Mouse (Mus musculus) liver, embryonic 12.5 days (tissue): Measurements from ENCODE around the gene Knl1. TPM values are rescaled to one million over a fixed set of nuclear protein-coding genes. Genes with fewer than 3 reads are reported as not detected.
A peak's percentile ranks its signal among the peaks of the same experiment; 100 is the strongest.

Experiments
- ATAC-seq: fragments of 200-750 bp; cut with Nextera tagmentation; 2 replicates; pipeline ENCODE4 v1.8.0; 2017; ENCODE audit warnings: moderate number of reproducible peaks, mild to moderate bottlenecking, moderate library complexity
- H3K27ac ChIP-seq: fragments of 300-500 bp; sonication (generic); 2 replicates; pipeline ENCODE4 v1.5.1; 2016; ENCODE audit warnings: mild to moderate bottlenecking
- H3K27me3 ChIP-seq: fragments of 300-500 bp; sonication (generic); replicated peaks from 2 replicates; pipeline ENCODE4 v1.6.1; 2016; ENCODE audit warnings: mild to moderate bottlenecking, moderate library complexity
- H3K36me3 ChIP-seq: fragments of 300-500 bp; sonication (generic); 2 replicates; pipeline ENCODE4 v1.6.1; 2016; ENCODE audit warnings: mild to moderate bottlenecking, moderate library complexity
- H3K4me1 ChIP-seq: fragments of 300-500 bp; sonication (generic); 2 replicates; pipeline ENCODE4 v1.6.1; 2016
- H3K4me2 ChIP-seq: fragments of 300-500 bp; sonication (generic); 2 replicates; pipeline ENCODE4 v1.6.1; 2016; ENCODE audit warnings: mild to moderate bottlenecking, moderate library complexity
- H3K4me3 ChIP-seq: fragments of 300-500 bp; sonication (generic); 2 replicates; pipeline ENCODE4 v1.5.1; 2016; ENCODE audit warnings: mild to moderate bottlenecking, moderate library complexity
- H3K9ac ChIP-seq: fragments of 300-500 bp; sonication (generic); 2 replicates; pipeline ENCODE4 v1.6.1; 2016; ENCODE audit warnings: mild to moderate bottlenecking, moderate library complexity
- H3K9me3 ChIP-seq: fragments of 300-500 bp; sonication (generic); replicated peaks from 2 replicates; pipeline ENCODE4 v1.6.1; 2016; ENCODE audit warnings: mild to moderate bottlenecking, moderate library complexity
- WGBS: fragments of 180-500 bp; shearing (Covaris S2); methylation state at CpG from one replicate; pipeline ENCODE4 v1.1.7; 2016; ENCODE audit not compliant: insufficient replicate concordance; 5-methylcytosine and 5-hydroxymethylcytosine counted together
- polyA plus RNA-seq: library from polyadenylated mRNA; unstranded; fragments of >200 nt; fragmentation: Nextera tagmentation; extraction: Ambion mirVana; gene quantifications from 2 replicates; pipeline ENCODE4 v1.2.1, GENCODE M21; 2016

Knl1 gene
- polyA plus RNA-seq, 1 experiment from 2014 or later, result 72.9 TPM

GRCm38 (mm10) chr2:119019131-119019530, 27.8 kb upstream of the Knl1 start:
- no peak overlapping the region for H3K27ac ChIP-seq
- 46% methylated on average over 5 of the region's 5 CpGs for WGBS

GRCm38 (mm10) chr2:119019538-119019937, 27.4 kb upstream of the Knl1 start:
- Histone ChIP-seq H3K36me3 (peaks cover 71% of the 10 kb centered on the region), H3K4me1 (peaks cover 32% of the 10 kb centered on the region), H3K27me3 (no peaks in the 10 kb centered on the region), H3K4me3 (no peak overlapping the region), H3K4me2 (no peak overlapping the region), H3K27ac (no peak overlapping the region), H3K9ac (no peak overlapping the region), H3K9me3 (peaks cover 5% of the 10 kb centered on the region)
- ATAC-seq, result no peak
- 74% methylated on average over 4 of the region's 4 CpGs for WGBS

More at GRCm38 (mm10) chr2:119019131-119019530, 27.8 kb upstream of the Knl1 start:
- Histone ChIP-seq H3K4me1 (peaks cover 27% of the 10 kb centered on the region), H3K9ac (no peak overlapping the region), H3K36me3 (peaks cover 68% of the 10 kb centered on the region), H3K4me2 (no peak overlapping the region), H3K4me3 (no peak overlapping the region), H3K9me3 (peaks cover 5% of the 10 kb centered on the region), H3K27me3 (no peaks in the 10 kb centered on the region)
- ATAC-seq, result no peak

- H3K4me2 ChIP-seq, result no peak overlapping the region
- H3K27me3 ChIP-seq, result no peaks in the 10 kb centered on the region
- no peak for ATAC-seq
- H3K9ac ChIP-seq, result no peak overlapping the region
- H3K27ac ChIP-seq, result no peak overlapping the region
- H3K4me1 ChIP-seq, result peaks cover 50% of the 10 kb centered on the region
- no peaks in the 10 kb centered on the region for H3K9me3 ChIP-seq
- 85% methylated on average over 6 of the region's 6 CpGs for WGBS
- no peak overlapping the region for H3K4me3 ChIP-seq
- H3K36me3 ChIP-seq, result peaks cover 82% of the 10 kb centered on the region
Observed at GRCm38 (mm10) chr2:119023154-119023660, 23.7 kb upstream of the Knl1 start.

- H3K4me3 ChIP-seq, result peak overlapping the region; percentile 19; the same call in 1 of the 2 replicates
- H3K4me1 ChIP-seq, result peaks cover 59% of the 10 kb centered on the region
- peak overlapping the region; percentile 59 for H3K4me2 ChIP-seq
- peak overlapping the region; percentile 49 for H3K9ac ChIP-seq
- peak overlapping the region; percentile 92 for H3K27ac ChIP-seq
- WGBS, result 23% methylated on average over 9 of the region's 9 CpGs
- H3K27me3 ChIP-seq, result no peaks in the 10 kb centered on the region
- H3K9me3 ChIP-seq, result no peaks in the 10 kb centered on the region
- peak; percentile 95 for ATAC-seq
- H3K36me3 ChIP-seq, result peaks cover 67% of the 10 kb centered on the region
Observed at GRCm38 (mm10) chr2:119024536-119025238, 22.2 kb upstream of the Knl1 start.

- H3K4me1 ChIP-seq, result peaks cover 59% of the 10 kb centered on the region
- peak overlapping the region; percentile 92 for H3K27ac ChIP-seq
- peaks cover 63% of the 10 kb centered on the region for H3K36me3 ChIP-seq
- H3K4me3 ChIP-seq, result no peak overlapping the region
- WGBS, result 28% methylated on average over 4 of the region's 4 CpGs
- peak overlapping the region; percentile 59 for H3K4me2 ChIP-seq
- H3K27me3 ChIP-seq, result no peaks in the 10 kb centered on the region
- peak overlapping the region; percentile 49; the same call in 1 of the 2 replicates for H3K9ac ChIP-seq
- H3K9me3 ChIP-seq, result no peaks in the 10 kb centered on the region
- peak; percentile 16; the same call in 1 of the 2 replicates for ATAC-seq
Observed at GRCm38 (mm10) chr2:119025239-119025616, 21.7 kb upstream of the Knl1 start.

GRCm38 (mm10) chr2:119026951-119027350, 20.0 kb upstream of the Knl1 start:
- whole genome bisulfite sequencing, result 89% methylated on average over 4 of the region's 4 CpGs
- Histone ChIP-seq H3K27ac (no peak overlapping the region), H3K4me2 (no peak overlapping the region), H3K4me1 (peaks cover 65% of the 10 kb centered on the region), H3K36me3 (peaks cover 45% of the 10 kb centered on the region), H3K4me3 (no peak overlapping the region), H3K9ac (no peak overlapping the region), H3K27me3 (peaks cover 6% of the 10 kb centered on the region; the same call in 1 of the 2 replicates), H3K9me3 (no peaks in the 10 kb centered on the region)
- no peak for ATAC-seq

GRCm38 (mm10) chr2:119028941-119029551, 17.9 kb upstream of the Knl1 start, which contains the start of gene Ccdc32:
Gene Ccdc32 (minus strand): TSS chr2:119029393.
- Histone ChIP-seq H3K4me2 (peak within 1 kb of the TSS; percentile 80), H3K4me3 (peak within 1 kb of the TSS; percentile 73), H3K27ac (peak within 1 kb of the TSS; percentile 80), H3K27me3 (peaks cover 6% of the 10 kb centered on the region; the same call in 1 of the 2 replicates), H3K9me3 (no peaks in the 10 kb centered on the region), H3K36me3 (peaks cover 24% of the 10 kb centered on the region), H3K4me1 (peaks cover 55% of the 10 kb centered on the region), H3K9ac (peak within 1 kb of the TSS; percentile 77)
- ATAC-seq, result peak; percentile 83
- under 1% methylated on average over 28 of the region's 28 CpGs for WGBS

- Histone ChIP-seq H3K4me1 (peaks cover 41% of the 10 kb centered on the region), H3K4me3 (no peak overlapping the region), H3K9me3 (no peaks in the 10 kb centered on the region), H3K27me3 (peaks cover 6% of the 10 kb centered on the region; the same call in 1 of the 2 replicates), H3K27ac (no peak overlapping the region), H3K36me3 (peaks cover 6% of the 10 kb centered on the region), H3K4me2 (no peak overlapping the region), H3K9ac (no peak overlapping the region)
- 31% methylated on average over 4 of the region's 4 CpGs for WGBS
- ATAC-seq, result no peak
Observed at GRCm38 (mm10) chr2:119032191-119032590, 14.7 kb upstream of the Knl1 start.

- WGBS, result under 1% methylated on average over 49 of the region's 49 CpGs
- H3K36me3 ChIP-seq, result peaks cover 32% of the 10 kb centered on the region
- H3K4me2 ChIP-seq, result peak within 1 kb of the TSS; percentile 85
- no peaks in the 10 kb centered on the region for H3K9me3 ChIP-seq
- peak within 1 kb of the TSS; percentile 80 for H3K9ac ChIP-seq
- H3K27ac ChIP-seq, result peak within 1 kb of the TSS; percentile 82
- peak; percentile 94 for ATAC-seq
- peaks cover 30% of the 10 kb centered on the region for H3K4me1 ChIP-seq
- peak within 1 kb of the TSS; percentile 76 for H3K4me3 ChIP-seq
- H3K27me3 ChIP-seq, result peaks cover 6% of the 10 kb centered on the region; the same call in 1 of the 2 replicates
Observed at GRCm38 (mm10) chr2:119034656-119035396, 12.1 kb upstream of the Knl1 start, which contains the start of gene Rpusd2. Gene Rpusd2 (plus strand): TSS chr2:119034790.

GRCm38 (mm10) chr2:119035397-119035745, 11.5 kb upstream of the Knl1 start:
- peak overlapping the region; percentile 82 for H3K27ac ChIP-seq

GRCm38 (mm10) chr2:119040882-119041281, 6.0 kb upstream of the Knl1 start:
- no peak for ATAC-seq

More at GRCm38 (mm10) chr2:119035397-119035745, 11.5 kb upstream of the Knl1 start:
- H3K36me3 ChIP-seq, result peaks cover 36% of the 10 kb centered on the region
- no peaks in the 10 kb centered on the region for H3K9me3 ChIP-seq
- WGBS, result 10% methylated on average over 7 of the region's 7 CpGs
- peaks cover 6% of the 10 kb centered on the region; the same call in 1 of the 2 replicates for H3K27me3 ChIP-seq
- ATAC-seq, result no peak
- peak overlapping the region; percentile 76 for H3K4me3 ChIP-seq
- peak overlapping the region; percentile 85 for H3K4me2 ChIP-seq
- H3K9ac ChIP-seq, result peak overlapping the region; percentile 80
- H3K4me1 ChIP-seq, result peaks cover 30% of the 10 kb centered on the region

More at GRCm38 (mm10) chr2:119040882-119041281, 6.0 kb upstream of the Knl1 start:
- Histone ChIP-seq H3K4me1 (peaks cover 19% of the 10 kb centered on the region), H3K36me3 (peaks cover 53% of the 10 kb centered on the region), H3K27ac (no peak overlapping the region), H3K4me3 (no peak overlapping the region), H3K4me2 (no peak overlapping the region), H3K9me3 (no peaks in the 10 kb centered on the region), H3K9ac (no peak overlapping the region), H3K27me3 (no peaks in the 10 kb centered on the region)
- WGBS, result 41% methylated on average over 4 of the region's 4 CpGs
